Mouse (Mus musculus) spleen, postnatal 36 days (tissue): ENCODE results near the gene Spryd3.
"Not testable (repeated sequence)": the region's sequence is repeated elsewhere in the genome, so short reads cannot be mapped to it uniquely, and the experiment has no call there.

ENCODE experiments used
- DNase-seq, 2 experiments: peaks; one replicate each; pipeline ENCODE4 v3.0.0; 2022; ENCODE audit warnings: low spot score in 2 of 2, mixed read lengths in 1 of 2

Spryd3 gene

GRCm38 (mm10) chr15:102100161-102100981 lies 35.7 kb downstream of the Spryd3 start, which contains the start of gene Tns2:
Tns2 (plus strand) TSS chr15:102100413.
- DNase-seq: peak; percentile 53 to 56

- DNase-seq: no peak
Observed at GRCm38 (mm10) chr15:102099771-102100160, 36.3 kb downstream of the Spryd3 start.

GRCm38 (mm10) chr15:102099260-102099659 lies 36.8 kb downstream of the Spryd3 start:
- no peak for DNase-seq

GRCm38 (mm10) chr15:102097991-102098555 lies 38.0 kb downstream of the Spryd3 start:
- DNase-seq: no peak

GRCm38 (mm10) chr15:102097147-102097915 lies 38.7 kb downstream of the Spryd3 start:
- DNase-seq: no peak

GRCm38 (mm10) chr15:102094988-102095387 lies 41.0 kb downstream of the Spryd3 start:
- no peak for DNase-seq

- no peak for DNase-seq
Observed at GRCm38 (mm10) chr15:102094157-102094556, 41.9 kb downstream of the Spryd3 start.

GRCm38 (mm10) chr15:102092222-102092621 lies 43.8 kb downstream of the Spryd3 start:
- no peak for DNase-seq

GRCm38 (mm10) chr15:102091688-102092087 lies 44.3 kb downstream of the Spryd3 start:
- no peak for DNase-seq

- no peak for DNase-seq
Observed at GRCm38 (mm10) chr15:102091063-102091679, 44.9 kb downstream of the Spryd3 start.

- no peak for DNase-seq
Observed at GRCm38 (mm10) chr15:102089914-102090585, 46.0 kb downstream of the Spryd3 start.

GRCm38 (mm10) chr15:102083028-102083427 lies 53.0 kb downstream of the Spryd3 start:
- DNase-seq: no peak

GRCm38 (mm10) chr15:102082148-102082547 lies 53.9 kb downstream of the Spryd3 start:
- DNase-seq: no peak

- DNase-seq: no peak
Observed at GRCm38 (mm10) chr15:102080429-102080828, 55.6 kb downstream of the Spryd3 start.

- DNase-seq: not testable (repeated sequence)
Observed at GRCm38 (mm10) chr15:102079924-102080323, 56.1 kb downstream of the Spryd3 start.

GRCm38 (mm10) chr15:102079221-102079620 lies 56.8 kb downstream of the Spryd3 start:
- no peak for DNase-seq

- DNase-seq: no peak
Observed at GRCm38 (mm10) chr15:102077111-102077677, 58.8 kb downstream of the Spryd3 start.

GRCm38 (mm10) chr15:102074876-102075585 lies 61.0 kb downstream of the Spryd3 start:
- DNase-seq: no peak

GRCm38 (mm10) chr15:102074070-102074731 lies 61.8 kb downstream of the Spryd3 start:
- peak; percentile 48 to 64 for DNase-seq

- DNase-seq: peak; percentile 99
Observed at GRCm38 (mm10) chr15:102073559-102074069, 62.4 kb downstream of the Spryd3 start, which contains the start of gene Eif4b. Eif4b (plus strand) TSS chr15:102073773.
